Mouse (Mus musculus): ENCODE results near the gene Plk3.

Gene Plk3

DNA sequence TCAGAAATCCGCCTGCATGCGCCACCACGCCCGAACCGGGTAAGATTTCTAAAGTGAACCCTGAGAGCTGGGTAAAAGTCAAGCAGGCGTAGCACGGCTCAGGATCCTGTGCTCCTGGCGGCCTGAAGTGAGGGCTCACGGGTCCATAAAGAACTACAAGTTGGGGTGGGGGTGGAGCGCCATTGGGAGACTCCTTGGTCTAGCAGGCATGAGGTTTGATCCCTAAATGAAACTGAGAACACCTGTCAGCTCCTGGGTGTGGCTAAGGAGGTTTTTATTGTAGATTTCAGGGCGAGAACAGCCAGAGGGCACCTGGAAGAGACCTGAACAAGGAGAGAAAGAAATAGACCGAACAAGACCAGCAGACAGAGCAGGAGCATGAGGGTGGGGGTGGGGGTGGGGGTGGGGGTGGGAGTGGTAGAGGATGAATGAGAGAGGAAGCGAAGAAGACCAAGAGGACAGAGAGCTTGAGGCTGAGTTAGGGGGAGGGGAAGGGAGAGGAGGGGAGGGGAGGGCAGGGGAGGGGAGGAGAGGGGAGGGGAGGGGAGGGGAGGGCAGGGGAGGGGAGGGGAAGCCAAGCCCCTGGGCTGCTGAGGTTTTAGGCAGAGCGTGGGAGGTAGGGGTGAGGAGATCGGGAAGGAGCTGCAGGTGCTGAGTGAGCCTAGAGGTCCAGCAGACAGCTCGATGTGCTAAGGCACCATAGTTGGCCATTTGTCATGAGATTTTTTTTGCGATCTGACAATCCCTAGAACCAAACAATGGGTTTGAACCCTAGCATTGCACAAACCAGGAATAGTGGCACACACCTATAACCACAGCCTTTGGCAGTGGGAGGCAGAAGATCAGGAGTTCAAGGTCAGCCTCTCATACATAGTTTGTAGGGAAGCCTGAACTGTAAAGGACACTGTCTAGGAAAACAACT lies 4.8 kb upstream of the Plk3 start:
- DNase-seq (ENCODE audit: low spot score in 2 of 2) = no peak

- no peak for DNase-seq (ENCODE audit: low spot score in 2 of 2)
These were observed 2.3 kb upstream of the Plk3 start for GRCm38 (mm10) chr4:117136034-117136433.

GRCm38 (mm10) chr4:117134601-117134995 lies 835 bp upstream of the Plk3 start:
- no peak for DNase-seq (ENCODE audit: low spot score in 2 of 2)

DNA sequence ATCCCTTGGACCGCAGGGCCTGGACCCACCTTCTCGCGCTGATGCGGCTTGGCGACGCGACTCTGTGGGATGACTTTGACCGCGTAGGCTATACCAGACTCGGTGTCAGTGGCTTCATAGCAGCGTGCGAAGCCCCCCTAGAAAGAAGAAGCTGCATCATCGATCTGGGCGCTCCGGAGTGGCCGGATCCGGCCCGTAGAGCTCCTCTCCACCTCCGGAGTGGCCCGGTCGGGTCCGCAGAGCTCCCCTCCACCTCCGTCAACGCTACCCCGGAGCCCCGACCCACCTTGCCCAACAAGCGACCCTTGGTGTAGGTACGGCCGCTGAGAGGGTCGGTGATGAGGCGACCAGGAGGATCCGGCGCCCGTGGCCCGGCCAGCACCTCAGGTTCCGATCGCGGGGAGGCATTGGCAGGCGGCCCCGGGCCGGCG lies 382 bp downstream of the Plk3 start:
- DNase-seq (ENCODE audit: low spot score in 2 of 2) = no peak

- DNase-seq (ENCODE audit: low spot score in 2 of 2) = no peak
These were observed 994 bp downstream of the Plk3 start for GRCm38 (mm10) chr4:117132794-117133143.

DNA sequence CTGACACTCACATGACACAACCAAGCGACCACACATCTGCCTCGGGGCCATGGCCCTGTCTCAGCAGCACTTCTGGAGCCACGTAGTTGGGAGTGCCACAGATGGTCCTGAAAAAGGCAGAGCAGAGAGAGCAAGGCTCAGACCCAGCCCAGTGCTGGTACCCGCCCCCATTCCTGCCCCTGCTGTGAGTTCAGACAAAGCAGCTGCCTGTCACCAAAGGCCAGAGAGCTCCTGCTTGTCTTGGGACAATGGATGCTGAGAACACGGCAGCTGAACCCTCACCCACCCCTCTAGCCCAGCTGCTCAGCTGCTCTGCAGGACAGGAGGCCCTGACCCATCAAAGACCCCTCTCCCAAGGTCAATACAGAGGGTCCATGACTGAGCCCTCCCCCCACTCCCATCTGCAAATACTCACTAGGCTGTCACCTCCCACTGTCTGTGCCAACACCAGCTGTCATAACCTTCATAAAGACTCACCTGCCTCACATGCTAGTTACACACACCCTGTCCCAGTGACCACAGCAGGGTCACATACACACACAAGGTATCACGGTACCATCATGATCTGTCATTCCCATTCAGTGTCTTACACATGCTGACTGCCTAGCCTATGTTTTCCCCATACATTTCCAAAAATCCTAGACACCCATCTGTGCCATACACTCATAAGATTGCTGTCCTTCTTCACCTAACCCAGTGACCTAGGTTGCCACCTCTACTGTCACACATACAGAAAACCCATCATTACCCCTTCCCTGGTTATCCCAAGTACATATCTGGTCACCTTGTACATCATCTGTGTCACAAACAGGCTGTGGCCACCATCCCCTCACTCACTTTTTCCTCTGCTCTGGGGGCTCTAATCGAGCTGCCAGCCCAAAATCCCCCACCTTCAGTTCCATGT lies 1.6 kb downstream of the Plk3 start:
- no peak for DNase-seq (ENCODE audit: low spot score in 2 of 2)

- DNase-seq (ENCODE audit: low spot score in 2 of 2) = no peak
These were observed 2.6 kb downstream of the Plk3 start for GRCm38 (mm10) chr4:117131198-117131597.

DNA sequence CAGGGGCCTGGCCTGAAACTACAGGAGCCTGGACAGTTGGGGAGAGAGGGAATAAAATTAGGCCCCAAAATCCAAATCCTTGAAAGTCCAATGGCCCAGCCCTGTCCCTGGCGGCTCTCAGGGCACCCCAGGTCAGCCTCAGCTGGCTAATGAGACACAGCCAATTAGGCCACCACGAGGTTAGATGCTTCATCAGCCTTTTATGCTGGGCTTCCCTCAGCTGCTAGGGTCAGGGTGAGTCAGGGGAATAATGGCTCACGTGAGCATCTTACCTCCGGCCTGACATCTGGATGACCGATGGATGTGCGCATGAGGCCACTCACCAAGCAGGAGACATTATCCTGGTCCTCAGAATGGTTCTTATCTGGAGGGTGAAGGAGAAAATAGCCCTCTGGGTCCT lies 3.0 kb downstream of the Plk3 start:
- no peak for DNase-seq (ENCODE audit: low spot score in 2 of 2)

DNA sequence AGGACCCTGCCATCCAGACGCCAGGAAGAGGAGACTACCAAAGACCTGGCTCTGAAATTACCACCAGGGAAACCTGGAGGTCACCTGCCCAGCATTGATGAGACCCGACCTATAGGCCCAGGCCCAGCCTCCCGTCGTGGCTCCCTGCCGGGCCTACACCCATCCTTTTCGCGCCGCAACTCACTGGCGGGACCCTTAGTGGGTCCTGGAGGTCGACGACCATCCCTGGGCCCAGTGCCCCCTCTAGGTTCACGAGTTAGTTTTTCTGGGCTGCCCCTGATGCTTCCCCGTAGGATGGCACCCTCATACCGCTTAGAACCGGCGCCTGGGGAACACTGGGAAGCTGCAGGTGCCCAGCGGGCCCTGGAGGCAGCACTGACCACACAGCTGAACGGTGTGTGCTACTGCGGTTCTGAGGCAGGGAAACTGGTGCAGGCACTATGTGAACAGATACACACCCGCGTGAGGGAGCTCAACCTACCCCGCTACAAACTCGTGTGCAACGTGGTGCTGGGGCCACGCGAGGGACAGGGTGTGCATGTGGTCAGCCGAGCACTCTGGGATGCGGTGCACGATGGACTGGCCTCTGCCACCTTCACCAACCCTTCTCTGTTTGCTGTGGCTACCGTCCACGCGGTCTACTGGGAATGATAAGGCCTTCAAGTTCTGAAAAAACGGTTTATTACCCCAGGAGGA lies 5.6 kb downstream of the Plk3 start:
- DNase-seq (ENCODE audit: low spot score in 2 of 2) = no peak

- no peak for DNase-seq (ENCODE audit: low spot score in 2 of 2)
These were observed 7.0 kb downstream of the Plk3 start, which contains the start of gene Tctex1d4 for GRCm38 (mm10) chr4:117126675-117127290. Tctex1d4 (plus strand) TSS chr4:117126794.

GRCm38 (mm10) chr4:117125910-117126674 lies 7.7 kb downstream of the Plk3 start:
- peak in 1 of 2 experiments; percentile 35 for DNase-seq (ENCODE audit: low spot score in 2 of 2)

DNA sequence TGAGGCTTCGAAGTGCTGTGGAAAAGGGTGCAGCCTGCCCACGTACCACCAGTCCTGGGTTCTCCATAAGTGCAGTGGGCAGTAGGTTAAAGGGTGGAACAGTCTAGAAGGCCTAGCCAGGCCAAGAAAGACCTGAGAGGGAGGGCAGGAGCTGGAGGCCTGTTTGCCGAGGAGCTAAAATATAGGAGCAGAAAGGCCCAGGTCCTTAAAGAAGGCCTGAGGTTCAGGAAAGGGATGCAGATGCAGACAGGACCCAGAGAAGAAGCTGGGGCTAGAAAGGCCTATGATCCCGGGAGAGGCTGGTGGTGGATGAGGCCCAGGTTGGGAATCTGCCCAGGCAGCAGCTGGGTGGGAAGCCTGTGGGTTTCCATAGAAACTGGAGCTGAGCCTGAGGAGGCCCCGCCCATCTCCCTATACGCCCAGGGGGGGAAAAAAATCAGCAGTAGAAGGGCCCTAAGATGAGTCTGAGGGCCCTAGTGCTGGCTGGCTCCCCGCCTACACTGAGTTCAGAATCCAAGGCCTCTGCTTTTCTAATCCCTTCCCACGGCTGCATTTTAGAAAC lies 8.3 kb downstream of the Plk3 start, which contains the start of gene Btbd19:
Btbd19 (minus strand) TSS at position 378 of the 562 bp plus-strand sequence.
- DNase-seq (ENCODE audit: low spot score in 2 of 2) = no peak

DNA sequence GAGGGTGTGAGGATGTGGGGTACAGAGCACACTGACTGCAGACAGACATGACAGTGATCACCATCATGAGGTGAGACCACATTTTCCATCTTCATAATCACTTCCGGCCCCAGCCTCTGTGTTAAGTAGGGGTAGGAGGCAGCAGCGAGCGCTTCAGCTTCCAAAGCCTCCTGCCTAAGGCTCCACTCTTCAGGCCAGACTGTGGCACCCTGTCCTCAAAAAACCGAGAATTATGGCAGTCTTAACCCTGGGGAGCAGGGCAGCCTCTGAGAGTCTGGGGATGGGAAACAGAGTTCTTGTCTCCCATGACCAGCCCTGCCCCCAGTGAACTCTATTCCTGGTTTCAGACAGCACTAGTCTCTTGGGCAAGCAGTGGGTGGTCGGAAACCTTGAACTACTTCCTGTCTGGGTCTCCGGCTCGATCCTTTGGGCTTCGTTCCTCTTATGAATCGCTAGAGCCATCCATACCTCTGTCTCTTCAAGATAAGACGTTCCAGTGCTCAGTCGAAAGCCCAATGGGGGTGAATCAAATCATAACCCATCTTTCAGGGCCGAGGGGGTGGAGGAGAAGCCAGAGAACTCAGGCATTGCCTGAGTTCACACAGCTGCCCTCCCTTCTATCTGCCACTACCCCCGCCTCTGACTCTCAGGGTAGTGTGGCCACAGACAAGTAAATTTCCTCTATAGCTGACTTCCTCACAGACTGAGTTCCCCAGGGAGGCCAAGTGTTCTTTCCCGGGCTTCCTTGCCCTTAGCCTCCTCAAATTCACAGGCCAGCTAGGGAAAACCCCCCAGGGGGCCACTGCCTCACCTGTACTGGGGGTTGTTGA lies 9.0 kb downstream of the Plk3 start:
- DNase-seq (ENCODE audit: low spot score in 2 of 2) = peak in 1 of 2 experiments; percentile 38

- DNase-seq (ENCODE audit: low spot score in 2 of 2) = no peak
These were observed 9.6 kb downstream of the Plk3 start for GRCm38 (mm10) chr4:117124218-117124517.

DNA sequence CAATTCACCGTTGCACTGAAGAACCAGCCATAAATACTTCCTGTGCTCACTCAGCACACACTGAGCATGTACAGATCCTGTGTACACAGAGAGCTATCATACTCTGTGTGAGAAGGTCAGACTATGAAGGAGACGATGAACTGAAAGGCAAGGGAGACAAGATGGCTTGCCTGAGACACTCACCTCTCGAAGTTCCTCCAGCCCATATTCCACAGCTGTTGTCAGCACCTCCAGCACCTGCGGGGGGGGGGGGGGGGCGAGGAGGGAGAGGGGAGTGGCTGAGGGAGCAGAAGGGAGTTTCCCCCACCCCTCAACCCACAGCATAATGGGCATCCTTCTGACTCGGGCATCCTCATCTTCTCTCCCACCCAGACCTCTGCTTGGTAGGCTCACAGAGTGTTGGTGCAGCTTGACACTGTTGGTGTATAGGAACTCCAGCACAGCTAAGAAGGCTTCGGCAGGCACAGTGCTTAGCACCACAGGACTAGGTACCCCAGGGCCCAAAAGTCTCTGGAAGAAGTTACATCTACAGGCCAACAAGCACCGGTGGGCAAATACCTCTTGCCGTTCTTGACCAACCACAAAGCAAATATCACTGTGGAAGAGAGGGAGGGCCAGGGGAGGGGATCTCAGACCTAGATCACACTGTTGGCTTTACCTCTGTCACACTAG lies 10.1 kb downstream of the Plk3 start:
- no peak for DNase-seq (ENCODE audit: low spot score in 2 of 2)

GRCm38 (mm10) chr4:117122209-117122608 lies 11.6 kb downstream of the Plk3 start:
- no peak for DNase-seq (ENCODE audit: low spot score in 2 of 2)

DNA sequence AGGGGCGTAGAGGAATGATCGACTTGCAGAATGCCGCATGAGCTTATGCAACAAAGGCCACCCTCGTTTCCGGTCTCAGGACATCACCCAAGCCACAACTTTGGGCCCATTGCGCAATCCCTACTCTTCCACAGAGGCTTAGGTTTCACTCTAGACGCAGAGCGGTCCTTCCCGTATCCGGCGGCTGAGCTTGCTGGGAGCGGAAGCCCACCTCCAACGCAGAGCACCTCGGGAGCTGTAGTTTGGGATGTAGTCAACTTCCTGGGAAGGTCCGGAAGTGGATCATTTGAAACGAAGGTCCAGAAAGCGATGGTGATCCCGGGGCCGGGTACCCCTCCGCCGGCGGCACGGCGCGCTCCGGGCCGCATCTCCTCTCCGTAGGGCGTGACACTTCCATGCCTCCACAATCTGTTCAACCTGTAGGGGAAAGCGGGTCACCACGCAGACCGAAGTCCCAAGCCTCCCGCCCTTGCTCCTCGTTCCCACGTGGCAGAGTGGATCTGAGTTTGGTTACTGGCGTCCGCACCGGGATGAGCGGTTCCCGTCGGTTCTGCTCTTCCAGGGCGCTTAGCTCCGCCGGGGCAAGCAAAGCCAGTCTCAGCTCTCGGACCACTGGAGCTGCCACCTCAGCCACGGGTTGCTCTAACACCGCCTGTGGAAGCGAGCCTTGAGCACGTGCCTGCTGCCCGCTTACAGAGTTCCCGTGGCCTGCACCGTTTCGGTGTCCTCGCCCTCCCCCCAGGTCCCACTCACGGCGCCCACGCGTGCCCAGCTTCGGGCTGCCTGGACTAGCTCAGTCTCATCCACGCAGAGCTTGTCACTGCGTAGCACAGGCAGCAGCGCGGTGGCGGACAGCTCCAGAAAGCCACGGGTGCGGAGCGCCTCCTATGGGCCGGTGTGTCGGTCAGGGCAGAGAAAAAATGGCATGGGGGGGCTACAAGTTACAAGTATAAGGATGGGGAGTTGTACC lies 13.0 kb downstream of the Plk3 start:
- DNase-seq (ENCODE audit: low spot score in 2 of 2) = peak; percentile 76 to 83

- no peak for DNase-seq (ENCODE audit: low spot score in 2 of 2)
These were observed 13.7 kb downstream of the Plk3 start for GRCm38 (mm10) chr4:117120052-117120444.

All from spleen, postnatal 14 days (tissue).